Mouse (Mus musculus) heart, embryonic 12.5 days (tissue): ENCODE measurements around the gene Gcm1. TPM values are rescaled to one million over a fixed set of nuclear protein-coding genes. Genes with fewer than 3 reads are reported as not detected.

ENCODE experiments used
- ATAC-seq: fragments of 200-750 bp; cut with Nextera tagmentation; 2 replicates; pipeline ENCODE4 v1.8.0; 2017; ENCODE audit warnings: moderate TSS enrichment, moderate library complexity; ENCODE audit not compliant: insufficient number of reproducible peaks, low FRiP score
- H3K27ac ChIP-seq: fragments of 300-500 bp; sonication (generic); 2 replicates; pipeline ENCODE4 v1.5.1; 2016; ENCODE audit warnings: mild to moderate bottlenecking, moderate library complexity; ENCODE audit not compliant: poor library complexity, severe bottlenecking
- H3K27me3 ChIP-seq: fragments of 300-500 bp; sonication (generic); replicated peaks from 2 replicates; pipeline ENCODE4 v1.6.1; 2016; ENCODE audit warnings: mild to moderate bottlenecking, moderate library complexity
- H3K36me3 ChIP-seq: fragments of 300-500 bp; sonication (generic); 2 replicates; pipeline ENCODE4 v1.6.1; 2016; ENCODE audit warnings: mild to moderate bottlenecking, moderate library complexity
- H3K4me1 ChIP-seq: fragments of 300-500 bp; sonication (generic); replicated peaks from 2 replicates; pipeline ENCODE4 v1.6.1; 2016; ENCODE audit warnings: mild to moderate bottlenecking
- H3K4me2 ChIP-seq: fragments of 300-500 bp; sonication (generic); 2 replicates; pipeline ENCODE4 v1.6.1; 2016; ENCODE audit warnings: mild to moderate bottlenecking, moderate library complexity
- H3K4me3 ChIP-seq: fragments of 300-500 bp; sonication (generic); 2 replicates; pipeline ENCODE4 v1.5.1; 2016; ENCODE audit warnings: mild to moderate bottlenecking
- H3K9ac ChIP-seq: fragments of 300-500 bp; sonication (generic); 2 replicates; pipeline ENCODE4 v1.6.1; 2016; ENCODE audit warnings: mild to moderate bottlenecking, moderate library complexity
- H3K9me3 ChIP-seq: fragments of 300-500 bp; sonication (generic); replicated peaks from 2 replicates; pipeline ENCODE4 v1.6.1; 2016; ENCODE audit warnings: mild to moderate bottlenecking, moderate library complexity
- WGBS: fragments of 180-500 bp; shearing (Covaris S2); methylation state at CpG from one replicate; pipeline ENCODE4 v1.1.7; 2016; 5-methylcytosine and 5-hydroxymethylcytosine counted together
- polyA plus RNA-seq: library from polyadenylated mRNA; unstranded; fragments of >200 nt; fragmentation: Nextera tagmentation; extraction: Ambion mirVana; gene quantifications from 2 replicates; pipeline ENCODE4 v1.2.1, GENCODE M21; 2016

The Gcm1 gene
- polyA plus RNA-seq, 1 experiment from 2014 or later, result not detected

GRCm38 (mm10) chr9:78100956-78101355 lies 49.2 kb downstream of the Gcm1 start:
- 71% methylated on average over 5 of the region's 5 CpGs for WGBS
- no peak for ATAC-seq
- Histone ChIP-seq H3K4me3 (no peak overlapping the region), H3K27ac (no peak overlapping the region), H3K36me3 (peaks cover 60% of the 10 kb centered on the region), H3K9me3 (peaks cover 2% of the 10 kb centered on the region; the same call in 1 of the 2 replicates), H3K9ac (no peak overlapping the region), H3K27me3 (no peaks in the 10 kb centered on the region), H3K4me2 (no peak overlapping the region), H3K4me1 (0 out of 2 replicates have a peak, but pooled peaks cover 8% of the 10 kb centered on the region)

- peaks cover 57% of the 10 kb centered on the region for H3K36me3 ChIP-seq
- WGBS, result 70% methylated on average over 4 of the region's 4 CpGs
Observed at GRCm38 (mm10) chr9:78101431-78101830, 49.7 kb downstream of the Gcm1 start.

GRCm38 (mm10) chr9:78103965-78104560 lies 52.3 kb downstream of the Gcm1 start:
- Histone ChIP-seq H3K9me3 (no peaks in the 10 kb centered on the region), H3K27ac (no peak overlapping the region), H3K9ac (no peak overlapping the region), H3K36me3 (peaks cover 32% of the 10 kb centered on the region), H3K4me3 (no peak overlapping the region), H3K4me1 (peaks cover 14% of the 10 kb centered on the region), H3K4me2 (no peak overlapping the region), H3K27me3 (no peaks in the 10 kb centered on the region)
- no peak for ATAC-seq
- 88% methylated on average over 8 of the region's 8 CpGs for WGBS

More at GRCm38 (mm10) chr9:78101431-78101830, 49.7 kb downstream of the Gcm1 start:
- Histone ChIP-seq H3K4me2 (no peak overlapping the region), H3K9ac (no peak overlapping the region), H3K4me3 (no peak overlapping the region), H3K4me1 (0 out of 2 replicates have a peak, but pooled peaks cover 8% of the 10 kb centered on the region), H3K27me3 (no peaks in the 10 kb centered on the region), H3K27ac (no peak overlapping the region), H3K9me3 (peaks cover 2% of the 10 kb centered on the region; the same call in 1 of the 2 replicates)
- ATAC-seq, result no peak

- Histone ChIP-seq H3K27ac (no peak overlapping the region), H3K9me3 (no peaks in the 10 kb centered on the region), H3K9ac (no peak overlapping the region), H3K27me3 (no peaks in the 10 kb centered on the region), H3K4me3 (peak overlapping the region; percentile 3; the same call in 1 of the 2 replicates), H3K4me2 (no peak overlapping the region), H3K4me1 (peaks cover 18% of the 10 kb centered on the region), H3K36me3 (peaks cover 25% of the 10 kb centered on the region)
- ATAC-seq, result no peak
- WGBS, result 71% methylated on average over 6 of the region's 6 CpGs
Observed at GRCm38 (mm10) chr9:78104973-78105372, 53.2 kb downstream of the Gcm1 start.

GRCm38 (mm10) chr9:78105501-78105932 lies 53.8 kb downstream of the Gcm1 start:
- Histone ChIP-seq H3K4me3 (0 out of 2 replicates have a peak overlapping the region, but pooled peaks have one; percentile 6), H3K4me2 (peak overlapping the region; percentile 38; the same call in 1 of the 2 replicates), H3K9ac (no peak overlapping the region), H3K27me3 (no peaks in the 10 kb centered on the region), H3K27ac (peak overlapping the region; percentile 56), H3K36me3 (peaks cover 20% of the 10 kb centered on the region), H3K4me1 (peaks cover 18% of the 10 kb centered on the region), H3K9me3 (no peaks in the 10 kb centered on the region)
- peak; percentile 63; the same call in 1 of the 2 replicates for ATAC-seq
- 55% methylated on average over 6 of the region's 6 CpGs for WGBS

GRCm38 (mm10) chr9:78106821-78107220 lies 55.1 kb downstream of the Gcm1 start:
- peak overlapping the region; percentile 93 for H3K4me3 ChIP-seq
- ATAC-seq, result no peak
- WGBS, result 88% methylated on average over 4 of the region's 4 CpGs

GRCm38 (mm10) chr9:78107582-78107911 lies 55.8 kb downstream of the Gcm1 start:
- Histone ChIP-seq H3K27ac (peak overlapping the region; percentile 98), H3K27me3 (no peaks in the 10 kb centered on the region), H3K4me3 (peak overlapping the region; percentile 93), H3K4me1 (peaks cover 15% of the 10 kb centered on the region), H3K9me3 (no peaks in the 10 kb centered on the region), H3K9ac (peak overlapping the region; percentile 95), H3K36me3 (peaks cover 10% of the 10 kb centered on the region; the same call in 1 of the 2 replicates), H3K4me2 (peak overlapping the region; percentile 81)
- WGBS, result 17% methylated on average over 6 of the region's 6 CpGs
- no peak for ATAC-seq

More at GRCm38 (mm10) chr9:78106821-78107220, 55.1 kb downstream of the Gcm1 start:
- Histone ChIP-seq H3K27ac (no peak overlapping the region), H3K36me3 (peaks cover 10% of the 10 kb centered on the region; the same call in 1 of the 2 replicates), H3K27me3 (no peaks in the 10 kb centered on the region), H3K4me1 (peaks cover 15% of the 10 kb centered on the region), H3K4me2 (peak overlapping the region; percentile 51), H3K9me3 (no peaks in the 10 kb centered on the region), H3K9ac (no peak overlapping the region)

GRCm38 (mm10) chr9:78107912-78108795 lies 56.4 kb downstream of the Gcm1 start:
- Histone ChIP-seq H3K4me2 (peak overlapping the region; percentile 81), H3K9ac (peak overlapping the region; percentile 95), H3K27me3 (no peaks in the 10 kb centered on the region), H3K36me3 (peaks cover 10% of the 10 kb centered on the region; the same call in 1 of the 2 replicates), H3K4me1 (peaks cover 15% of the 10 kb centered on the region), H3K9me3 (no peaks in the 10 kb centered on the region), H3K27ac (peak overlapping the region; percentile 98), H3K4me3 (peak overlapping the region; percentile 93)
- WGBS, result under 1% methylated on average over 88 of the region's 88 CpGs
- ATAC-seq, result peak; percentile 87

- Histone ChIP-seq H3K27ac (peak within 1 kb of the TSS; percentile 98), H3K4me1 (peaks cover 15% of the 10 kb centered on the region), H3K36me3 (peaks cover 10% of the 10 kb centered on the region; the same call in 1 of the 2 replicates), H3K4me3 (peak within 1 kb of the TSS; percentile 93), H3K9ac (peak within 1 kb of the TSS; percentile 95), H3K27me3 (no peaks in the 10 kb centered on the region), H3K4me2 (peak within 1 kb of the TSS; percentile 81), H3K9me3 (no peaks in the 10 kb centered on the region)
- ATAC-seq, result peak; percentile 89
- under 1% methylated on average over 20 of the region's 20 CpGs for WGBS
Observed at GRCm38 (mm10) chr9:78108796-78109239, 57.1 kb downstream of the Gcm1 start, which contains the start of the genes Fbxo9 and Ick. Gene Fbxo9, minus strand, starts transcription at chr9:78109065. Gene Ick, plus strand, starts transcription at chr9:78109192.

GRCm38 (mm10) chr9:78109656-78110055 lies 57.9 kb downstream of the Gcm1 start:
- peak overlapping the region; percentile 93 for H3K4me3 ChIP-seq
- peaks cover 3% of the 10 kb centered on the region; the same call in 1 of the 2 replicates for H3K36me3 ChIP-seq
- 0 out of 2 replicates have a peak overlapping the region, but pooled peaks have one; percentile 59 for H3K9ac ChIP-seq
- WGBS, result 42% methylated on average over 5 of the region's 5 CpGs
- H3K9me3 ChIP-seq, result no peaks in the 10 kb centered on the region
- H3K4me1 ChIP-seq, result peaks cover 23% of the 10 kb centered on the region
- no peak for ATAC-seq
- H3K27me3 ChIP-seq, result no peaks in the 10 kb centered on the region
- H3K27ac ChIP-seq, result no peak overlapping the region
- H3K4me2 ChIP-seq, result peak overlapping the region; percentile 81

- H3K36me3 ChIP-seq, result peaks cover 2% of the 10 kb centered on the region
- H3K27ac ChIP-seq, result no peak overlapping the region
- WGBS, result 92% methylated on average over 2 of the region's 2 CpGs
- ATAC-seq, result no peak
- H3K4me1 ChIP-seq, result peaks cover 28% of the 10 kb centered on the region
- H3K4me3 ChIP-seq, result no peak overlapping the region
- H3K9ac ChIP-seq, result no peak overlapping the region
- H3K4me2 ChIP-seq, result no peak overlapping the region
- no peaks in the 10 kb centered on the region for H3K27me3 ChIP-seq
- peaks cover 2% of the 10 kb centered on the region; the same call in 1 of the 2 replicates for H3K9me3 ChIP-seq
Observed at GRCm38 (mm10) chr9:78111456-78111855, 59.7 kb downstream of the Gcm1 start.
